Mouse (Mus musculus): ENCODE measurements around the gene Nfkbie.

Gene Nfkbie

DNA sequence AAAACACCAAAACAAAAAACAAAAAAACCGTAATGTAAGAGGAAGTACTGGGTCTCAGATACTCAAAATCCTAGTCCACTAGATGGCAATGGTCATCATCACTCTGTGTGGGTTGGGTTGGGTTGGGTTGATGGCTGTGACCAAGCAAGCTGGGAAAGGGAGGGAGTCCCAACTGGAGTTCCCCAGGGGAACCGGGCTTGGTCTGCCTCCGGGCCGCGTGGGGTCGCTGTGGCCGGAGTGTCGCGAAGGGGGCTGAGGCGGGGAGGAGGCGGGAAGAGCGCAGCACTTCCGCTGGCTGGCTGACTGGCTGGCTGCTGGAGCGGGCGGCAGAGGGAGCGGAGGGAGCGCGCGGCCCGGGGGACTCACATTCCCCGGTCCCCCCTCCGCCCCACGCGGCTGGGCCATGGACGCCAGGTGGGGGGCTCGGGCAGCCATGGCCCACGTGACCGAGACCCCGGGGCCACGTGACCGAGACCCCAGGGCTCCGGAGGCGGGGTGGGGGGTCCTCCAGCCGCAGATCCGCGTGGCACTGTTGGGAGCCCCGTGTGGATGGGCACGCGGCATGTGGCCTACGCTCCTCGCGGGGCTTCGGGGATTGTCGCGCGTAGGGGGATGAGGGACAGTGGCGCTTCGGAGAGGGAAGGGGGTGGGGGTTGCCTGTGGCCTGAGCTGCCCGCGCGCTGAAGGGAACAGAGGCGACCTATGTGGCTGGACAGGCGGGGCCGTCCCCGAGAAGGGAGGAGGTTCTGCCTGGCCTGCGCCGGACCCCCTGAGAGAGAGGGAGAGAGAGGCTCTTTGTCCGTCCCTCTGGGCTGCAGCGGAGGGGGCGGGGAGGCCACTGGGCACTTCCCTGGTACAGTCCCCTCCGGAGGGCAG is 8.4 kb downstream of the Nfkbie start, which contains the start of gene Slc35b2:
TSS of gene Slc35b2 (plus strand) at position 220 of the 876 bp plus-strand sequence.
- peak; percentile 95 for DNase-seq

DNA sequence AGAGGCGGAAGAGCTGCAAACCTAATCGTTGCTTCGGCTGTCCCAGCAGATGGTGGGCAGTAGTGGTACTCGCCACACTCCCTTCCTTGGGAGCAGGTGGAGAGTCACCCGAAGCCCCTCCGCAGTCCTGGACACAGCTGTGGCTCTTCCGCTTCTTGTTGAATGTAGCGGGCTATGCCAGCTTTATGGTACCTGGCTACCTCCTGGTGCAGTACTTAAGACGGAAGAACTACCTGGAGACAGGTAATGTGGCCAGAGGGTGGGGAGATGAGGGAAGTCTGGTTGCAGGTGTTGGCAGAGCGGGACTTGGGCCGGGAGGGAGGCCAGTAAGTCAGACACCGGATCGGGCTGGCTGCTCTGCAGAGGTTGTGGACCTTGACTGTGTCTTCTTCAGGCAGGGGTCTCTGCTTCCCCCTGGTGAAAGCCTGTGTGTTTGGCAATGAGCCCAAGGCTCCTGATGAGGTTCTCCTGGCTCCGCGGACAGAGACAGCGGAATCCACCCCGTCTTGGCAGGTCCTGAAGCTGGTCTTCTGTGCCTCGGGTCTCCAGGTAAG is 9.1 kb downstream of the Nfkbie start:
- DNase-seq = no peak

DNA sequence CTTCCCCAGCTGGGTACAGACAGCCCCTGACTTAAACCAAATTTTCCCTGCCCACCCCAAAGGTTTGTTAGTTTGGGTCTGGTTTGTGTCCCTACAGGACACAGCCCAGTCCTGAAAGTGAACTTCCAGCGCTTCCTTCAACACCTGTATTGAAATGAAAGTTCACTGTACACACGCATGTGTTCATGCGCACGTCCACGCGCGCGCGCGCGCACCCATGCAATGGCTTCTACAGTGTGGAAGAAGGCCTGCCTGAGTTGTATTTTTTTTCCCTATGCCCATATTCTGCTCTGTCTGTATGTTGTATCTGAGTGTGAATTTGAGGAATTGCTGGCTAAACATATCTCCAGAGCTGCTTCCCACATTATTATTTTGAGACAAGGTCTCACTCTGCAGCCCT is 9.6 kb downstream of the Nfkbie start:
- no peak for DNase-seq

DNA sequence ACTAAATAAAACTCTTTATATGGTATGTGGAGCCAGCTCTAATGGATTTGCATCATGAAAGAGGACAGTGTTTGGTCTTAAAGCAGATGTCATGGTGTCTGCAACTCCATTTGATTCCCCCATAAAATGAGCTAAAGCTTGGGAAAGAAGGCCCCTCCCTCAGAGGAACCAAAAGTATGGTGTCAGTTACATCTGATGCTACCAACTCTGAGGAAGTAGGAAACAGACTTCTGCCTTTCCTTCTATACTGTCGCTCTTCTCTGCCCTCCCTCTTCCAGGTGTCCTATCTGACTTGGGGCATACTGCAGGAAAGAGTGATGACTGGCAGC is 10.5 kb downstream of the Nfkbie start:
- DNase-seq = no peak

DNA sequence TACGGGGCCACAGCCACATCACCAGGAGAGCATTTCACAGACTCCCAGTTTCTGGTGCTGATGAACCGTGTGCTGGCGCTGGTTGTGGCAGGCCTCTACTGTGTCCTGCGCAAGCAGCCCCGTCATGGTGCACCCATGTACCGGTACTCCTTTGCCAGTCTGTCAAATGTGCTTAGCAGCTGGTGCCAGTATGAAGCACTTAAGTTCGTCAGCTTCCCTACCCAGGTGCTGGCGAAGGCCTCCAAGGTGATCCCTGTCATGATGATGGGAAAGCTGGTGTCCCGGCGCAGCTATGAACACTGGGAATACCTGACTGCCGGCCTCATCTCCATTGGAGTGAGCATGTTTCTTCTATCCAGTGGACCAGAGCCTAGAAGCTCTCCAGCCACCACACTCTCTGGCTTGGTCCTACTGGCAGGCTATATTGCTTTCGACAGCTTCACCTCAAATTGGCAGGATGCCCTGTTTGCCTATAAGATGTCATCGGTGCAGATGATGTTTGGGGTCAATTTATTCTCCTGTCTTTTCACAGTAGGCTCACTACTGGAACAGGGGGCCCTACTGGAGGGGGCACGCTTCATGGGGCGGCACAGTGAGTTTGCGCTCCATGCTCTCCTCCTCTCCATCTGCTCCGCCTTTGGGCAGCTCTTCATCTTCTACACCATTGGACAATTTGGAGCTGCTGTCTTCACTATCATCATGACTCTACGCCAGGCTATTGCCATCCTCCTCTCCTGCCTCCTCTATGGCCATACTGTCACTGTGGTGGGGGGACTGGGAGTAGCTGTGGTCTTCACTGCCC is 11.1 kb downstream of the Nfkbie start:
- DNase-seq = no peak

DNA sequence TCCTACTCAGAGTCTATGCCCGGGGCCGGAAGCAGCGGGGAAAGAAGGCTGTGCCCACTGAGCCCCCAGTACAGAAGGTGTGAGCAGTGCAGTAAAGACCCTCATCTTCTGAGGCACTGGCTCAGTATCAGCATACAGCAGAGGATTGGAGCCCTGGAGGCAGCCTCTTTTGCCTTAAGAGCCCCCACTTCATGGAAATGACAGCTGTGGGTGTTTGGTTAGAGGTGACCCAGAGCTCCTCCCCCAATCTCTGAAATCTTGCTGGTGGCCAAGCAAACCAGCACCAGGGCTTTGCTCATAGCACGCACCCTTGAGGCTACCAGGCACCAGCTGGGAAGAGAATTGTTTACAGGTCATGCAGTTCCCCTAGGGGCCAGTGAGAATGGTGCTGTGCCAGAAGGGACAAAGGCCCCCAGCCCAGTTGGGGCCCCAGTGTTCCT is 11.7 kb downstream of the Nfkbie start:
- peak; percentile 37 for DNase-seq

DNA sequence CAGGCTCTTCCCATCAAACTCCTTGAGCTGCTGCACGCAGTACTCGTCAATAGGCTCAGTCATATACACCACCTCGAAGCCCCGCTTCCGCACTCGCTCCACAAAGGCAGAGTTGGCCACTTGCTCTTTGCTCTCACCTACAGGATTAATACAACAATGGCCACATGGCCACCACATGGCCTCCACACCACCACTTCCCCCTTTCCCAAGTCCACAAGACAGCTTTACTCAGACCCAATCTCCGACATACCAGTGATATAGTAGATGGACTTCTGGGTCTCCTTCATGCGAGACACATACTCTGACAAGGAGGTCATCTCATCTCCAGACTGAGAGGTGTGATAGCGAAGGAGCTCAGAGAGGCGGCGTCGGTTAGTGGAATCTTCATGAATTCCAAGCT is 13.5 kb downstream of the Nfkbie start:
- no peak for DNase-seq

DNA sequence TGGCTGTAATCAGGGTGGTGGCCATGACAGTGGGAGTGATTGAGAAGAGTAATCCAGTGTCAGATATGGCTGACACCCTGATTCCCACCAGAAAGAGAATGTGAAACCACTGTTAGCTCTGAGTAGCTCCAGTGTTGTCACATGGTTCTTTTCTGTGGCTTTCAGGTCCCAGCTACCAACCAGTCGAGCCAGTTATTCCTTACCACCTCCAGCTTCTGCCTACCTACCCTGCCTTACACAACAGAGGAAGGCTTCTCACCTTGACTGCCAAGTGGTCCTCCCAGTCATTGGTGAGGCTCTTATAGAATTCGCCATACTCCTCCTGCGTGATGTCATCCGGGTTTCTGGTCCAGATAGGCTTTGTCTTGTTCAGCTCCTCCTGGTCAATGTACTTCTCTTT is 14.5 kb downstream of the Nfkbie start:
- no peak for DNase-seq

DNA sequence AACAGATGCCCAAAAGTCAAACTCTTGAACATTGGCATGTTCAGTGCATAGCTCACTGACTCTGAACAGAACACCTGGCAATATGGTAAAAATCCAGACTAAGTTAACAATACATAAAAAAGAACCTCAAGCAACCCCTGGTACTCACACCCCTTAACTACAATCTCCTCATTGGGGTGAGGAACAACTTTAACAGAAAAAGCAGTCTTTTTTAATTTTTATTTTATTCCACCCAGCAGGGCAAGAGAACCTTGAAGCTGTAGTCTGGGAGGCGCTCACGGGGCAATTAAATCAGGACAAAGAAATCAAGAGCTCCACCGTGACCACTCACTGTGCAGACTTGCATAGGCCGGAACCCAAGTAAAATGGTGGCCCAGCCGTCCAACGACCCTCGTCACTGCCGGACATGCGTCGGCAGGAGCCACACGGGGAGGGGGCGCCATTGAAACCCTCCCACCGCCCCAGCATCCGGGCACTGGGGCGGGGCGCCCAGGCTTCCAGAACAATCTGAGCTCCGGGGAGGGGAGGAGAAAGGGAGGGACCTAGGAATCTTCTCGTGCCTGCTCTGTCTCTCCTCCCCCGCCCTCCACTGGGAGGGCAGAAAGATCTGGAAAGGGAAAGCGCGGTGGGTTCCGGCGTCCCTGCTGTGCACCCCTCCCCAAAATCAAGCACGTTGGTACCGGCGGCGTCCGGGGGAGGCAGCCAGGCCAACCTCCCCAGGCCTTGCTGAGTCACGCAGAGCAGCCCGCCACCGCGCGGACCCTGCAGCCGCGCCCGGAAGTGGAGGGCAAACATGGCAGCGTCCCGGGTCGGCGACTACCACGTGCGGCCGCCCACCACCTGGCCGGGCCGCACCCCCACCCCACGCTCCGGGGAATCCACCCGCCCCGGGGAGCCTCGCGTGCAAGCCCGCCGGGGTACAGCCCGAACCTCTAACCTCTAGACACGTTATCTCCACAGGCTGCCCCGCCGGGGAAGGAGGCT is 16.9 kb downstream of the Nfkbie start:
- peak; percentile 92 for DNase-seq

DNA sequence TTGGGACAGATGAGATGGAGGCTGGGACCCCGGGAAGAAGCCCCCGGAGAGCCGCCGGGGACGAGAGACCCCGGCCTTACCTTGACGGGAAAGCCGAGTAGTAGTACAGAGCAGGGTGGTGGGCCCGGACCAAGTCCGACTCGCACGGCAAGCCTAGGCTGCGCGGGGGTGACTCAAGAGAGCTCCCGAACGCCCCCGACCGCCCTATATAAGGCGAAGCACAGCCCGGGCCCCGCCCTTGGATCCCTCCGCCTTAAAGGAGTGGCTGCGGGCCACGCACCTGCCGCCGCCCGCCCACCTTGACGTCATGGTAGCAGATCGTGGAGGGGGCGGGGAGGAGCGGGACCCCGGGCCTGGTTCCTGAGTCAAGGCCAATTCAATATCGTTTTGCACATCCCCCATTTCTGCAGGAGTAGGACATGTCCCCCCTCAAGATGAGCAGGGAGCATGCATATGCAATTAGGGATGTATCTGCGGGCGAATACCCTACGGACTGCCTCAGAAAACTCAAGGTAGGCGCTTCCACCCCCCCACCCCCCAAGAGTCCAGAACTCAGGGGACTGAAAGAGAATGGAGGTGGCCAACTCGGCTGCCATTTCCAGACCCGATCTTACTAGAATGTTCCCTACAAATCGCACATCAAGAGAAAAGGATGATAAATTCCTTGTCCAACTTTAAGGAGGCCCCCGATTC is 17.7 kb downstream of the Nfkbie start, which contains the start of gene Hsp90ab1:
TSS of gene Hsp90ab1 (minus strand) at position 185 of the 693 bp plus-strand sequence.
- DNase-seq = peak; percentile 99

DNA sequence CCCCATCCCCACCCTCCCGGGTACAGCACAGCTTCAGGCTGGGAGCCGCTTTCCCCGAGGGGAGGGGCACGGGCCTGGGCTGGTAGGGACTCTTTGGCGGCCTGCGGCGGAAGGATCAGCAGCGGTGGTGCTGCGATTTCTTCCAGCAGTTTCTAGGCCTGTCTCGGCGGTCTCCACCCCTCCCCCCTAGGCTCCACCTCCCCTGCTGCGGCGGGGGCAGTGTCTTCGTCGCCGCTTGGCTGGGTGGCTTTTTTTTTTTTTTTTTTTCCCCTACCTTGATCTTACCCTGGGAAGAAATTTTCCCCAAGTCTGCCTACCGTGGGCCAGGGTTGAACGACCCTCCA is 18.2 kb downstream of the Nfkbie start:
- peak; percentile 95 for DNase-seq

DNA sequence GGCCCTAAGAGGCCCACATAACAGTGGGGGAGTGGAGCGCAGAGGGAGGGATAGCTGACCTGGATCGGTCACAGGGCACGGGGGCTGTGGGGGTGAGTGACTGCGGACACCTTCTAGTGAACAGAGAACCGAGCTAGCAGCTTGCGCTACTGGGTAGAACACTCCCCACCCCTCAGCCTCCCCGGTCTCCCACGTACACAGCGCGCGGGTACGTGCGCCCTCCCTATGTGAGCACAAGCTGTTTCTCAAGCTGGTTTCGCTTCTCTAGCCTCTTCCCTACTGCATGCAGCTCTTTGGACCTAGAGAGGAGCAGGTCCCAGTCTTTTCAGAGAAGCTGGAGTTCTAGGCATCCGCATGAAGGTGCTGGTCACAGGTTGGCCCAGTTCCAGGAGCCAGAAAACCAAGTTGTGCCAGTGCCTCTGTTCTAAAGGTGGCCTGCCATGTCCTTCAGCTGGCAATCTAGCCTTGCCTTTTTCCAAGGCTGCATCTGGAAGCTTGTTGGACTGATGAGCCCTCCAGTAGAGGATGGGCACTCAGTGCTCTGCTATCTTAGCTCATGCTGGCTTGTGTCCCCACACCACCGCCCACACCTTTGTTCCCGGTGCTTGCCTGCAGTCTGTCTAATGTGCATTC is 18.7 kb downstream of the Nfkbie start:
- DNase-seq = peak; percentile 67

DNA sequence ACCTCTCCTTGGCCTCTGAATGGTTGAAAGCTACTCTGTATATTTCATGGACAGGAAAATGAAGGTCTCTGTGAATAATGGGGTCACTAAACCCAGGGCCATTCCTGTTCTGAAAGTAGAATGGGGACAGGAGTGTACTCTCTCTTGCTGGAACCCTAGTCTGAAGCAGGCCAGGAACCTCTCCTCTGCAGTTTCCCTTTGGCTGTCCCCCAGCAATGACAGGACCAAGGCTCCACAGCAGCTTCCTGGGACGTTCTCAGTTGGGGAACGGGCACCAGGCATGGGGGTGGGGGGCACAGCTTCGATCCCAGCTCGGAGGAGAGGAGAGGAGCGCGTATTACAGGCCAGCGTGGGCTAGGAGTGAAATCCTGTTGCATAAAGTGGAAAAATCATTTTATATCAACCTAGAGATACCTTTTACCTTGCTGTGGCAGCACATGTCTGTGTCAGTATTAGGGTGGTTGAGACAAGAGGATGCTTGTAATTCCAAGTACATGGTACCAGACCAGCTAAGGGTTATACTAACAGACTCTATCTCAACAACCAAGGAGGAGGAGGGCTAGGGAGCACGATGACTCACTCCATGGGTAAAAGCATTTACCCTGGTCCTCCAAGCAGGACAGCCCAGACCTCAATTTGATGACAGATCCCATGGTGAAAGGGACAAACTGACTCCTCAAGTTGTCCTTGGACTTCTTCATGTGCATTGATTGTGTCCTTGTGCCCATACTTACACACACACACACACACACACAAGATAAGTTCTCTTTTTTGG is 19.8 kb downstream of the Nfkbie start:
- no peak for DNase-seq

DNA sequence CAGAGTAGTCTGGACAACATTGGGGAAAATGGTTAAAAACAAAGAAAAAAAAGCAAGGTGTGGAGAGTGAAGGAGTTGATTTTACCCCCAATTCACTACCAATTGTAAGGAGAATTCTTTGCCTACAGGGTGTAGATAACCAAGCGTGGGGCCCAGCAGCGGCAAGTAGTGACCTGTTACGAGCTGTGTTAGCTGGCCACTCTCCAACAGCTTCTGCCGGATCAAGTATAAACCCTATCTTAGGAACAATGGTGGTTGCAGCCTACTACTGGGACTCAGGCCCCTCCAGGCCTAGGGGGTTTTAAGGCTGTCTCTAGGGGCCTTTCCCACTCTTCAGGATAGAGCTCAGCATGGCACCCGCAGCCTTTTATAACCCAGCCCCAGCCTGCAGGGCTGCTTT is 22.7 kb downstream of the Nfkbie start:
- DNase-seq = no peak

DNA sequence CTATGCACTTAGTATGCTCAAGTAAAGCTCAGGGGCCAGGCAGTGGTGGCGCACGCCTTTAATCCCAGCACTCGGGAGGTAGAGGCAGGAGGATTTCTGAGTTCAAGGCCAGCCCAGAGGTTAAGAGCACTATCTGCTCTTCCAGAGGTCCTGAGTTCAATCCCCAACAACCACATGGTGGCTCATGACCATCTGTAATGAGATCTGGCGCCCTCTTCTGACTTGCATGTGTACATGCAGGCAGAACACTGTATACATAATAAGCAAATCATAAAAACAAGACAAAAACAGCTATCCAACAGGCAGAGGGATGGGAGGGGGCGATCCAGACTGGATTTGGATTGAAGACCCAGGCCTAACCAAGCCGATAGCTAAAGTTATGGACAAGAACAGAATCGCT is 23.3 kb downstream of the Nfkbie start:
- peak; percentile 56 for DNase-seq

DNA sequence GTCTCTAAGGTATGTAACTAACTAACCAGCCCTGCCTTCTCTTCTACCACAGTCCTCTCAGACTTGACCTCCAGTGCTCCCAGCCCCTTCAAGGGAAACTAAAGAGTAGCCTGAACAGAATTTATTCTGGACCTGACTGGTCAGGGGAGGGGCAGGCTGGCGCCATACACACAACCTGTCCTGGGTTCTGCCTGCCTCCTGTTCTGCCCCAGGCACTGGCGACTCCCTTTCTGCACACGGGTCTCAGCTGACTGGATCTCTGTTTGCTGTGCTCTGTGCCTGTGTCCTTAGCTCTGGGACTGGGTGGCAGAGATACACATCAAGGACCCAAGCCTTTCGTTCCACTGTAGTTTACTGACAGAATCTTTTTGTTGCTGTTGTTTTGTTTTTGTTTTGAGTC is 24.1 kb downstream of the Nfkbie start:
- DNase-seq = no peak

DNA sequence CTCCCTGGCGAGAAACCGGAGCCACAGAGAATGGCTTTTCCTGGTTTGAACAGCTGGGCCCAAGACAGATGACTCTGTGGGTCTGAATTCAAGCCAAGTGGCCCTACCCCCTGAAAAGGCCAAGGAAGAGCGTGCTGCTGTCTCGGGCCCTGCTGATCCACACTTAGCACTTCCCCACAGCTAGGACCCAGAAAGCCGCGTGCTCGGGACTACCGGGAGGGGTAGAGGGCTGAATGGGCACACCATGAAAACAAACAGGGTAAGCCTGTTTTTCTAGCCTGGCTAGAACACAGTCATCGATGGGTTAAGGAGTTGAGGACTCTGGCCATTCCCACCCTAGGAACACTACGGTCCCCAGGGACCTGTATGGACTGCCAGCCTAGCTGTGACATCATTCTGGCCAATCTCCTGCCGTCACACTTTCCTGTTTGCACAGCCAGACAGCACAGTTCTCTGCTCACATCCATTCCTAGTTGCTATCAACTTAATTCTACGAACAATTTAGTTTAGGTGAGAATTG is 25.5 kb downstream of the Nfkbie start:
- DNase-seq = peak; percentile 28

DNA sequence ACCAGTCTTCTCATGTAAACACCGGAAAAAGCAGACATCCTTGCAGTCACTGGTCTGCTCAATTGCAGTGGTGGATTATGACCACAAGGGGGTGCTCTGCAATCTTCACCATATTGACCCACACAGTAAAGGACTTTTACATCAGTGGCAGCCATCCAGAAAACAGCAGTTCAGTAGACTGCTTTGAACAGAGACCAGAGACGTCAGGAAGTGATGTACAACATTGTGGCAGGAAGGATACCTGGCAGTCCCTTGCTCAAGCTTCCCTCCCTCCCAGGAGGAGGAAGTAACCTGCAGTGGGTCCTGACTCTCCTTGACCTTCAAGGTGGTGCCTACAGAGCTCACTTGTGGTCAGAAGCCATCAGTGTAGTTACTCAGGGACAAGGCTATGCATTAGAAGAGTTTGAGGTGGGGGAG is 26.1 kb downstream of the Nfkbie start:
- peak; percentile 77 for DNase-seq

DNA sequence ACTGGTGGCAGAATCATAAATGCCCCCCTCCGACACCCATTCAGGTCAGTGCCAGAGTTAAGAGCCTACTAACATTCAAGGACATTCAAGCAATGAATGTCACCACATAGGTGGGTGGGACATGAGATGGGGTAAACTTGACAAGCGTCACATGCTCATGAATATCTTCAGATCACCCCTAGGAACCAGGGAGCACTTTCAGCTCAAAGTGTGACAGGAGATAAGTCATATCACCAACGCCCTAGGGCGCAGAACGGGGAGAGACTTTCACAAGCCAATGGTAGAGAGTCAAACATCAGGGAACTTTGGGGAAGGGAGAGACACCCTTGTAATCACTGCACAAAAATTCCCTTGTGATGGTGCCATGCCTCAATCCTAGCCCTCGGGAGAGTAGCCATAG is 26.7 kb downstream of the Nfkbie start:
- DNase-seq = no peak

DNA sequence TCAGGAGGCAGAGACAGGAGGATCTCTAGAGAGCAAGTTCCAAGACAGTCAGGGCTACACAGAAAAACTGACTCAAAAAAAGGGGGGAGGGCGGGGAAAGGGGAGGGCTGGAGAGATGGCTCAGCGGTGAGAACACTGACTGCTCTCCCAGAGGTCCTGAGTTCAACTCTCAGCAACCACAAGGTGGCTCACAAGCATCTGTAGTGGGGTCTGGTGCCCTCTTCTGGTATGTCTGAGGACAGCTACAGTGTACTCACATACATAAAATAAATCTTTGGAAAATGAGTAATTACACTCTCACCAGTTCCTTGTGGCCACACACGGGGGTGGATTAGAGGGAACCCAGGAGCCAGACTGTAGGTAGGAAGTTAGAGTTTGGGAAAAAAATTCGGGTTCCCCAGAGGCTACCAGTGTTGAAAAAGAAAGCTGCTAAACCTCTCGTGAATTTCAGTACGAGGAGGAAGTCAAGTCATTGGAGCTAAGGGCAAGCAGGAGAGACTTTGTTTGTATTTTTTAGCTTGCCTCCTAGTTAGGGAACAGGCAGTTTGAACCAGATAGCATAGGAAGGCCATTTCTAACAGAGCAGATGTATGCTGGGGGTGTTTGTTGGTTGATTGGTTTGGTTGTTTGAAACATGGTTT is 27.3 kb downstream of the Nfkbie start:
- no peak for DNase-seq
